Mouse (Mus musculus): ENCODE data around the gene Aup1. TPM values are rescaled to one million over a fixed set of nuclear protein-coding genes. Genes with fewer than 3 reads are reported as not detected.
A peak's percentile ranks its signal among the peaks of the same experiment; 100 is the strongest.

Gene Aup1
- polyA plus RNA-seq, 1 experiment from 2014 or later = 148 TPM

- Histone ChIP-seq H3K27ac (ENCODE audit: low read length) (no peak overlapping the region), H3K36me3 (ENCODE audit: control insufficient read depth, insufficient read depth) (no peaks in the 10 kb centered on the region), H3K4me1 (ENCODE audit: control insufficient read depth, insufficient read depth, low read length) (peaks cover 7% of the 10 kb centered on the region), H3K4me2 (ENCODE audit: low read depth, low read length) (no peak overlapping the region), H3K27me3 (ENCODE audit: control insufficient read depth, insufficient read depth, low read length) (peaks cover 4% of the 10 kb centered on the region; the same call in 1 of the 2 replicates), H3K4me3 (ENCODE audit: low read length) (no peak overlapping the region), H3K9me3 (replicated peaks; ENCODE audit: control insufficient read depth, low read length) (no peaks in the 10 kb centered on the region), H3K9ac (ENCODE audit: low read length) (no peak overlapping the region)
- WGBS = 64% methylated on average over 4 of the region's 4 CpGs
- ATAC-seq (replicated peaks; ENCODE audit: extremely low read depth, insufficient read depth, low FRiP score) = no peak
Measured at GRCm38 (mm10) chr6:83024421-83024820, 29.9 kb upstream of the Aup1 start.

GRCm38 (mm10) chr6:83025221-83025620, 29.1 kb upstream of the Aup1 start:
- Histone ChIP-seq H3K4me2 (ENCODE audit: low read depth, low read length) (no peak overlapping the region), H3K36me3 (ENCODE audit: control insufficient read depth, insufficient read depth) (no peaks in the 10 kb centered on the region), H3K27ac (ENCODE audit: low read length) (no peak overlapping the region), H3K9me3 (replicated peaks; ENCODE audit: control insufficient read depth, low read length) (no peaks in the 10 kb centered on the region), H3K9ac (ENCODE audit: low read length) (no peak overlapping the region), H3K27me3 (ENCODE audit: control insufficient read depth, insufficient read depth, low read length) (peaks cover 6% of the 10 kb centered on the region; the same call in 1 of the 2 replicates), H3K4me1 (ENCODE audit: control insufficient read depth, insufficient read depth, low read length) (peaks cover 12% of the 10 kb centered on the region), H3K4me3 (ENCODE audit: low read length) (no peak overlapping the region)
- ATAC-seq (replicated peaks; ENCODE audit: extremely low read depth, insufficient read depth, low FRiP score) = no peak
- WGBS = 95% methylated on average over 4 of the region's 4 CpGs

GRCm38 (mm10) chr6:83027293-83027692, 27.0 kb upstream of the Aup1 start:
- Histone ChIP-seq H3K4me3 (ENCODE audit: low read length) (no peak overlapping the region), H3K36me3 (ENCODE audit: control insufficient read depth, insufficient read depth) (no peaks in the 10 kb centered on the region), H3K4me2 (ENCODE audit: low read depth, low read length) (no peak overlapping the region), H3K27ac (ENCODE audit: low read length) (no peak overlapping the region), H3K4me1 (ENCODE audit: control insufficient read depth, insufficient read depth, low read length) (peaks cover 17% of the 10 kb centered on the region), H3K9me3 (replicated peaks; ENCODE audit: control insufficient read depth, low read length) (no peaks in the 10 kb centered on the region), H3K9ac (ENCODE audit: low read length) (no peak overlapping the region), H3K27me3 (ENCODE audit: control insufficient read depth, insufficient read depth, low read length) (peaks cover 13% of the 10 kb centered on the region; the same call in 1 of the 2 replicates)
- 81% methylated on average over 8 of the region's 8 CpGs for WGBS
- ATAC-seq (replicated peaks; ENCODE audit: extremely low read depth, insufficient read depth, low FRiP score) = no peak

GRCm38 (mm10) chr6:83027706-83028105, 26.6 kb upstream of the Aup1 start:
- ATAC-seq (replicated peaks; ENCODE audit: extremely low read depth, insufficient read depth, low FRiP score) = no peak

GRCm38 (mm10) chr6:83029777-83030176, 24.5 kb upstream of the Aup1 start:
- WGBS = 46% methylated on average over 10 of the region's 10 CpGs
- Histone ChIP-seq H3K36me3 (ENCODE audit: control insufficient read depth, insufficient read depth) (no peaks in the 10 kb centered on the region), H3K9ac (ENCODE audit: low read length) (no peak overlapping the region), H3K4me3 (ENCODE audit: low read length) (no peak overlapping the region), H3K27ac (ENCODE audit: low read length) (no peak overlapping the region), H3K9me3 (replicated peaks; ENCODE audit: control insufficient read depth, low read length) (no peaks in the 10 kb centered on the region), H3K4me1 (ENCODE audit: control insufficient read depth, insufficient read depth, low read length) (peaks cover 23% of the 10 kb centered on the region), H3K27me3 (ENCODE audit: control insufficient read depth, insufficient read depth, low read length) (peaks cover 13% of the 10 kb centered on the region; the same call in 1 of the 2 replicates), H3K4me2 (ENCODE audit: low read depth, low read length) (no peak overlapping the region)
- no peak for ATAC-seq (replicated peaks; ENCODE audit: extremely low read depth, insufficient read depth, low FRiP score)

More at GRCm38 (mm10) chr6:83027706-83028105, 26.6 kb upstream of the Aup1 start:
- Histone ChIP-seq H3K4me3 (ENCODE audit: low read length) (no peak overlapping the region), H3K9ac (ENCODE audit: low read length) (no peak overlapping the region), H3K27me3 (ENCODE audit: control insufficient read depth, insufficient read depth, low read length) (peaks cover 13% of the 10 kb centered on the region; the same call in 1 of the 2 replicates), H3K4me1 (ENCODE audit: control insufficient read depth, insufficient read depth, low read length) (peaks cover 20% of the 10 kb centered on the region), H3K27ac (ENCODE audit: low read length) (no peak overlapping the region), H3K36me3 (ENCODE audit: control insufficient read depth, insufficient read depth) (no peaks in the 10 kb centered on the region), H3K9me3 (replicated peaks; ENCODE audit: control insufficient read depth, low read length) (no peaks in the 10 kb centered on the region), H3K4me2 (ENCODE audit: low read depth, low read length) (no peak overlapping the region)
- WGBS = 38% methylated on average over 8 of the region's 9 CpGs

GRCm38 (mm10) chr6:83031111-83031510, 23.2 kb upstream of the Aup1 start:
- no peak for ATAC-seq (replicated peaks; ENCODE audit: extremely low read depth, insufficient read depth, low FRiP score)
- 76% methylated on average over 7 of the region's 7 CpGs for WGBS
- H3K4me1 ChIP-seq (ENCODE audit: control insufficient read depth, insufficient read depth, low read length) = peaks cover 23% of the 10 kb centered on the region

GRCm38 (mm10) chr6:83031921-83032590, 22.3 kb upstream of the Aup1 start:
- Histone ChIP-seq H3K4me2 (ENCODE audit: low read depth, low read length) (peak overlapping the region; percentile 86), H3K4me3 (ENCODE audit: low read length) (peak overlapping the region; percentile 73), H3K36me3 (ENCODE audit: control insufficient read depth, insufficient read depth) (no peaks in the 10 kb centered on the region), H3K27ac (ENCODE audit: low read length) (no peak overlapping the region), H3K9me3 (replicated peaks; ENCODE audit: control insufficient read depth, low read length) (no peaks in the 10 kb centered on the region), H3K27me3 (ENCODE audit: control insufficient read depth, insufficient read depth, low read length) (peaks cover 13% of the 10 kb centered on the region; the same call in 1 of the 2 replicates), H3K4me1 (ENCODE audit: control insufficient read depth, insufficient read depth, low read length) (peaks cover 23% of the 10 kb centered on the region), H3K9ac (ENCODE audit: low read length) (peak overlapping the region; percentile 67)
- 53% methylated on average over 18 of the region's 18 CpGs for WGBS
- ATAC-seq (replicated peaks; ENCODE audit: extremely low read depth, insufficient read depth, low FRiP score) = no peak

More at GRCm38 (mm10) chr6:83031111-83031510, 23.2 kb upstream of the Aup1 start:
- Histone ChIP-seq H3K27me3 (ENCODE audit: control insufficient read depth, insufficient read depth, low read length) (peaks cover 13% of the 10 kb centered on the region; the same call in 1 of the 2 replicates), H3K9ac (ENCODE audit: low read length) (no peak overlapping the region), H3K9me3 (replicated peaks; ENCODE audit: control insufficient read depth, low read length) (no peaks in the 10 kb centered on the region), H3K36me3 (ENCODE audit: control insufficient read depth, insufficient read depth) (no peaks in the 10 kb centered on the region), H3K27ac (ENCODE audit: low read length) (no peak overlapping the region), H3K4me3 (ENCODE audit: low read length) (no peak overlapping the region), H3K4me2 (ENCODE audit: low read depth, low read length) (no peak overlapping the region)

GRCm38 (mm10) chr6:83032769-83033191, 21.5 kb upstream of the Aup1 start:
- Histone ChIP-seq H3K27ac (ENCODE audit: low read length) (peak overlapping the region; percentile 53), H3K4me1 (ENCODE audit: control insufficient read depth, insufficient read depth, low read length) (peaks cover 19% of the 10 kb centered on the region), H3K27me3 (ENCODE audit: control insufficient read depth, insufficient read depth, low read length) (peaks cover 13% of the 10 kb centered on the region; the same call in 1 of the 2 replicates), H3K4me3 (ENCODE audit: low read length) (peak overlapping the region; percentile 73), H3K9ac (ENCODE audit: low read length) (peak overlapping the region; percentile 67), H3K36me3 (ENCODE audit: control insufficient read depth, insufficient read depth) (no peaks in the 10 kb centered on the region), H3K4me2 (ENCODE audit: low read depth, low read length) (peak overlapping the region; percentile 86), H3K9me3 (replicated peaks; ENCODE audit: control insufficient read depth, low read length) (no peaks in the 10 kb centered on the region)
- WGBS = under 1% methylated on average over 31 of the region's 31 CpGs
- ATAC-seq (replicated peaks; ENCODE audit: extremely low read depth, insufficient read depth, low FRiP score) = peak; percentile 39

Data from heart, embryonic 16.5 days (tissue).